Mouse (Mus musculus): ENCODE measurements around the gene Psme3. TPM values are rescaled to one million over a fixed set of nuclear protein-coding genes. Genes with fewer than 3 reads are reported as not detected.
"Not testable (repeated sequence)": the region's sequence is repeated elsewhere in the genome, so short reads cannot be mapped to it uniquely, and the experiment has no call there.

The Psme3 gene
- polyA plus RNA-seq, 1 experiment from 2014 or later, result 111 TPM

DNA sequence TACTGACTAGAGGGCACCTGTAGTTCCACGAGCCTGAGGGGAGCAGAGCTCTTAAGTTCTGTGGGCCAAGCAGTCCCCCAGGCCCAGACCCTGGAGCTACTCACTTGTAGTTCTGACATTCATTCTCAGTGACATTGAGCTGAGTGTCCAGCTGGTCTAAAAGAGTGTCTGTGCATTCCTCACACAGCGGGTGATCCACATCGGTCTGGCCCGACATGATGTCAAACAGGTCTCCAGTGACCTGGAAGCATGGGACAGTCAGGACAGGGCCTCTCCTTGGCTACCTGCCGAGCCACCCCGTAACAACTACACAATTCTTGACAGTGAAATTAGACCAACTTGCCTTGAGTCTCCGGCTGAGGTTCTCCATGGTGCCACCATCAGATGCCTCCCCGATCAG is 20.8 kb upstream of the Psme3 start:
- 97% methylated on average over 8 of the region's 8 CpGs for WGBS (ENCODE audit: missing documents)
- H3K4me3 ChIP-seq (ENCODE audit: inconsistent target), result no peak overlapping the region
- no peak overlapping the region for H3K27ac ChIP-seq
- H3K79me2 ChIP-seq (ENCODE audit: inconsistent target), result peaks cover 54% of the 10 kb centered on the region
- peaks cover 96% of the 10 kb centered on the region for H3K36me3 ChIP-seq (ENCODE audit: inconsistent target)

DNA sequence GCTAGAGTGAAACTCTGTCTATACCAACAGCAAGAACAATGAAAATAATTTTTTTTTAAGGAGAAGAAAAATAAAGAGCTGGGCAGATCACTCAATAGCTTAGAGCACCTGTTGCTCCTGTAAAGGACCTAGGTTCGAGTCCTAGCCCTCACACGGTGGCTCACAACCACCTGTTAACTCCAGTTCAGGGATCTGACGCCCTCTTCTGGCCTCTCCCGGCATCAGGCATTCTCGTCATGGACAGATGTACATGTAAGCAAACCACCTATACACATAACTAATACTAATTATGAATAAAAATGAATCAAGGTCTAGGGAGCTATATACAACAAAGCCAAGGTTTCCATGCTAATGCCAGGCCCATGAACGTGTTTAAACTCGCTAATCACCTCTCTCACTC is 15.1 kb upstream of the Psme3 start:
- peaks cover 40% of the 10 kb centered on the region for H3K36me3 ChIP-seq (ENCODE audit: inconsistent target)
- H3K27ac ChIP-seq, result no peak overlapping the region
- H3K4me3 ChIP-seq (ENCODE audit: inconsistent target), result peak overlapping the region; percentile 100
- H3K79me2 ChIP-seq (ENCODE audit: inconsistent target), result peaks cover 62% of the 10 kb centered on the region
- WGBS (ENCODE audit: missing documents), result 74% methylated on average over 7 of the region's 7 CpGs

DNA sequence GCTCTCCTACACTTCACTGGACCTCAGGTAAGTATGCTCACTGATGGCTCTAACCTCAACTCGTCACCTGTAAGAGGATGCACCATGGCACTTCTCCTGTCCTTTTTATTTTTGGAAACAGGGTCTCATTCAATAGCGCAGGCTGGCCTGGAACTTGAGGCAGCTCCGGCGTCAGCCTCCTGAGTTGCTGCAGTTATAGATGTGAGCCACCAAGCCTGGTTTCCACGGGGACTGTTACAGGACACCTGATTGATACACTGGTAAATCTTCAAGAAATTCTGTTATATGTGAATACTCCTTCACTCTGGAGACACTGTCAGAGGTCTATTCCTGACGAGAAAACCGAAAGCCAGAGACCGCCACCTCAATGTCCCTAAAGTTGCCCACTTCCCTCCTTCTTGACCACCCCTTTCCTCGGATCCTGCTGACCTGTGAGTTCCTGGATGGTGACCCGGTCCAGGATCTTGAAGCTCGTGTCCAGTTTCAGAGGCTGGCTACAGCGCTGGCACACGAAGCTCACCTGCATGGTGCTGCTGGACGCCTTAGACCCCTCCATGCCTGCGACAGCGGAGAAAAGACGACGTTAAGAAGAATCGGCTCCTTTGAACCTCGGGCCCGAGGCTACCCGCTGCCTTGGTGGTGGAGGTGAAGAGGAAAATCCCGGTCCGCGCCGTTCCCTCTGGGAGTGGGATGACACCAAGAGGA is 14.6 kb upstream of the Psme3 start:
- Histone ChIP-seq H3K79me2 (ENCODE audit: inconsistent target) (peaks cover 56% of the 10 kb centered on the region), H3K27ac (peak overlapping the region; percentile 59), H3K36me3 (ENCODE audit: inconsistent target) (peaks cover 36% of the 10 kb centered on the region), H3K4me3 (ENCODE audit: inconsistent target) (peak overlapping the region; percentile 100)
- WGBS (ENCODE audit: missing documents), result 9% methylated on average over 23 of the region's 26 CpGs

DNA sequence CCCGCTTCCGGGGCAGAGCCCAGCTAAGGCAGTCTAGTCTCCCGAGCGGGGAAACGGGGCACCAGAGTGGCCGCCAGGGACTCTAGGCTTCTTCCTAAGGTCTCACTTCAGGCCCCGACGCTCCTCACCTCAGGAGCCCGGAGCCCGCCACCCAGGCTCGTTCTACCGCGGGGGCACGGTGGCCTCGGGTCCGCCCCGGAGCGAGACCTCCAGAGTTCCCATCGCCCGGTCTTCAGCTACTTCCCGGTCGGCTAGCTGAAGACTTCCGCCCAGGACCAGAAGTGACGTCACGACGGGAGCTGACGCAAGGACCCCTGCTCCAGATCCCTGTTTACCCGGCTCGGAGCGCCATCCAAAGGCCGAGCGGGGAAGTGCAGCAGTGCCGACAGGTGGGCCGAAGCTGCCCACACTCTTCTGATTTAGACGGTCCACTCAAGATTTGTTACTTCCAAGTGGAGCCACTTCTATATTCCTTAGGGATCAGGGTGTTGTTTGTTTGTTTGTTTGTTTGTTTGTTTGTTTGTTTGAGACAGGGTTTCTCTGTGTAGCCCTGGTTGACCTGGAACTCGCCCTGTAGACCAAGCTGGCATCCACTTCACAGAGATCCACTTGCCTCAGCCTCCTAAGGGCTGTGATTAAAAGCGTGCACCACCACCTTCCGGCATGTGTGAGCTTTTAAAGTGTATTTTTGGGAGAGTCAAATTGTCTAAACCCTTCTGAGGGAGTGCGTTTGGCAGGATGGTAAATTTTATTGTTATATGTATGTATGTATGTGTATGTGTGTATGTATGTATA is 13.8 kb upstream of the Psme3 start, which contains the start of gene Becn1:
Becn1 (minus strand) TSS at position 283 of the 795 bp plus-strand sequence.
- WGBS (ENCODE audit: missing documents), result 8% methylated on average over 39 of the region's 39 CpGs
- peak within 1 kb of the TSS; percentile 59 for H3K27ac ChIP-seq
- H3K36me3 ChIP-seq (ENCODE audit: inconsistent target), result peaks cover 28% of the 10 kb centered on the region
- peaks cover 49% of the 10 kb centered on the region for H3K79me2 ChIP-seq (ENCODE audit: inconsistent target)
- H3K4me3 ChIP-seq (ENCODE audit: inconsistent target), result peak within 1 kb of the TSS; percentile 100

DNA sequence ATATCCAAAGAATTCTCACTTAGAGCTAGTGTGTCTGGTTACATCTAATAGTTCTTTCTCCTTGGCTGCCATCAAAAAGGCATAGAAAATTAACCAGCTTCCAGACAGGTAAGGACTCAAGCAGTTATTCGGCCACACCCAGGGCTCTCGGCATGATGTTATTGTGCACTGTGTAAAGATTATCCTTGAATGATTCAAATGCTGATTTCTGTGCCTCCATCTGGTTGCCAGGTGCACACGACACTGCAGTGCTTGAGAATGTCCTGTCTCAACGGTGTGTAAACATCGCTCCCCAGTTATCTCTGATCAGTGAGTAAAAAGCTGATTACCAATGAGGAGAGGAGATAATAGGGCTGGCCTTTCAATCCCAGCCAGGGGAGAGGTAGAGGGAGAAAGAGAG is 8.3 kb upstream of the Psme3 start:
- H3K4me3 ChIP-seq (ENCODE audit: inconsistent target), result no peak overlapping the region
- H3K79me2 ChIP-seq (ENCODE audit: inconsistent target), result no peaks in the 10 kb centered on the region
- 61% methylated on average over 5 of the region's 5 CpGs for WGBS (ENCODE audit: missing documents)
- H3K27ac ChIP-seq, result no peak overlapping the region
- no peaks in the 10 kb centered on the region for H3K36me3 ChIP-seq (ENCODE audit: inconsistent target)

DNA sequence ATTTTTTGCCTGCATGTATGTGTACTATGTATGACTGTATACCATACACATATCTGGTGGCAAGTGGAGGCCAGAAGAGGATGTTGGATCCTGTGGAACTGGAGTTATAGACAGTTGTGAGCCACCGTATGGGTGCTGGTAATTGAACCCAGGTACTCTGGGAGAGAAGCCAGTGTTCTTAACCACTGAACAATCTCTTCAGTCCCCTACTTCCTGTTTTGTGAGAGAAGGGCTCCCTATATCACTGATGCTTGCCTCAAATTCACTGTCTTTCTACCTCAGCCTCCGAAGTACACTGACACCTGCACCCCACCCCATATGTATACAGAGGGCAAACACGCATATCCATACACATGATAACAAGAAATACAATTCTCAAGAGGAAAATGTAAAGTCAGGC is 4.9 kb upstream of the Psme3 start:
- whole genome bisulfite sequencing (ENCODE audit: missing documents), result 69% methylated on average over 3 of the region's 3 CpGs
- Histone ChIP-seq H3K36me3 (ENCODE audit: inconsistent target) (no peaks in the 10 kb centered on the region), H3K79me2 (ENCODE audit: inconsistent target) (no peaks in the 10 kb centered on the region), H3K4me3 (ENCODE audit: inconsistent target) (no peak overlapping the region), H3K27ac (no peak overlapping the region)

DNA sequence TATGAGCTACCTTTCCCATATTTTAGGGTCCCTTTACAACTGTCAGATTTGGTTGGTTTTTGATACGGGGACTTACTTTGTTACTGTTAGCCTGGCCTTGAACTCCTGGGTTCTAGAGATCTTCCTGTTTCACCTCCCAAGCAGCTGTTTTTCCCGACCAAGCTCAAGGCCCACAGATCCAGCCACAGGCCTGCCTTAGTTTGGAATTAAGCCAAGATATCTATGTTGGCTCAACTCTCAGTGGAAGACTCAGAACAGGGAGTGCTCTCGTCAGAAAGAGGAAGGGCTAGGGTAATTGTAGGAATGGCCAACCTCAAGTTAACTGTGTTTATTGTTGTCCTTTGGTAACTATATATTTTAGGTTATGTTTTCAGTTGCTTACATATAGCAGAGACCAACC is 3.9 kb upstream of the Psme3 start:
- H3K27ac ChIP-seq, result no peak overlapping the region

DNA sequence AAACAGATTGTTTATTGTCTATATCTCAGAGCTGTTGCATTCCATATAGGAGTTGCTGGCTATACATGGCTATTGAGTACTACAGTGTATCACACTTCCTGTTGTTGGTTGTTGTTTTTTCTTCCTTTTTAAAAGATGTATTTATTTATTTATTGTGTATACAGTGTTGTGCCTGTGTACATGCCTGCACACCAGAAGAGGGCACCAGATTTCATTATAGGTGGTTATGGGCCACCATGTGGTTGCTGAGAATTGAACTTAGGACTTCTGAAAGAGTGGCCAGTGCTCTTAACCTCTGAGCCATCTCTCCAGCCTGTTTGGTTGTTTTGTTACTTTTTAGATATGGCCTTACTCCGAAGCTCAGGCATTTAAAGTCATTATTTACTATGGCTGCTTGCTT is 1.4 kb upstream of the Psme3 start:
- 94% methylated on average over 1 of the region's 1 CpGs for WGBS (ENCODE audit: missing documents)
- Histone ChIP-seq H3K36me3 (ENCODE audit: inconsistent target) (peaks cover 9% of the 10 kb centered on the region), H3K27ac (no peak overlapping the region), H3K79me2 (ENCODE audit: inconsistent target) (peaks cover 31% of the 10 kb centered on the region), H3K4me3 (ENCODE audit: inconsistent target) (no peak overlapping the region)

More for the DNA sequence above, 3.9 kb upstream of the Psme3 start:
- Histone ChIP-seq H3K4me3 (ENCODE audit: inconsistent target) (no peak overlapping the region), H3K79me2 (ENCODE audit: inconsistent target) (peaks cover 10% of the 10 kb centered on the region), H3K36me3 (ENCODE audit: inconsistent target) (no peaks in the 10 kb centered on the region)
- WGBS (ENCODE audit: missing documents), result 51% methylated on average over 3 of the region's 3 CpGs

DNA sequence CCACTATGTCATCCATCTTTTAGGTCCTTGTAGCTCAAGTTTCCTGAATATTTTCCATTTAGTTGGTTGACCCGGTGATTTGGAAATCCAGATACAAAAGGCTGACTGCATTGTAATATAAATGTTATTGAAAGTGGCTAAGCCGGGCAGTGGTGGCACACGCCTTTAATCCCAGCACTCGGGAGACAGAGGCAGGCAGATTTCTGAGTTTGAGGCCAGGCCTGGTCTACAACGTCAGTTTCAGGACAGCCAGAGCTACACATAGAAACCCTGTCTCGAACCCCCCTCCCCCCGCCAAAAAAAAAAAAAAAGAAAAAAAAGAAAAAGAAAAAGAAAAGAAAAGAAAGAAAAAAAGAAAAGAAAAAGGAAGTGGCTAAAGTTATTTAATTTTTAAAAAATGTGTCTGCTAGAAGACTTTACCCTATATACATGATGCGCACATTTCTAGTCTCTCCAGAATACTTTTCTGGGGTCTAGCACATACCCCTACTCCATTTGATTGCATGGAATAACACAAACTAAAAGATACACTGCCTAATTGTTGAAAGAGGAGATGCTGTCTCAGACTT is 847 bp upstream of the Psme3 start:
- H3K27ac ChIP-seq, result peak overlapping the region; percentile 65
- peaks cover 31% of the 10 kb centered on the region for H3K79me2 ChIP-seq (ENCODE audit: inconsistent target)
- H3K36me3 ChIP-seq (ENCODE audit: inconsistent target), result peaks cover 15% of the 10 kb centered on the region
- H3K4me3 ChIP-seq (ENCODE audit: inconsistent target), result peak overlapping the region; percentile 97
- WGBS (ENCODE audit: missing documents), result 91% methylated on average over 5 of the region's 8 CpGs

DNA sequence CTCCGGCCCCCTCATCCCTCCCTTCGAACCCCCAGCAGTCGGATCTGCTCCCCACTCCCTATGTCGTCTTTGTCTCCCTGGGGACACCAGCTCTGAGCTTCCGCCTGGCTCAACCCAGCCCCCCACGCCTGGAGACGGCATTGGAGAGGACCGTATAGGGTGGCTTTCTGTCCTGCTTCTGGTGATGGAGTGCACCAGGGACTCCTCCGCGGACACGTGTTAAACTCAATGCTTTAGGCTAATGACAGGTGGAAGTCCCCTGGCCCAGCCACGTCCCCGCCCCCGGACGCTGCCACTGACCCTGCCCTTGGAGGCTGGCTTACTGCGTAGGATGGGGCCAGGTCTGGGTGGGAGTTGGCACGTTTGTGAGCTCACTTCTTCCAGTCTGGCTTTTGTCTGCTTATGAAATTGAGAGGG is 496 bp downstream of the Psme3 start:
- Histone ChIP-seq H3K36me3 (ENCODE audit: inconsistent target) (peaks cover 29% of the 10 kb centered on the region), H3K79me2 (ENCODE audit: inconsistent target) (peaks cover 31% of the 10 kb centered on the region), H3K4me3 (ENCODE audit: inconsistent target) (peak overlapping the region; percentile 97), H3K27ac (peak overlapping the region; percentile 32)
- 2% methylated on average over 16 of the region's 17 CpGs for WGBS (ENCODE audit: missing documents)

DNA sequence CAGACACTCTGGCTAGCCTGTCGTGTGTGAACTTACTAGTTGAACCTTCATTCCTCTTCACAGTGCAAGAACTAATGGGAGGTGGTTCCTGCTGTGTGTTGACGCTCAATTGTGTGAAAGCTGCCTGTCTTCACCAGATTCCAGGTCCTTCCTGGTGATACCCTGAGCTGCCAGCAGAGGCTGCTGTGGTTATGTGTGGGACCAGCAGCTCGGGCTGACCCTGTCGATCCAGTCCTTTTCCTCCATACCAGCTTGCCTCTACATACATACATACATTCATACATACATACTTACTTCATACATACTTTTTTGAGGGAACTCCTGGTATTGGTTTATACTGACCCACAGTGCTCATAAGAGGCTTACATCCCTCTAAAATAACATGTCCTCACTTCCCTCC is 7.6 kb downstream of the Psme3 start:
- Histone ChIP-seq H3K36me3 (ENCODE audit: inconsistent target) (peaks cover 65% of the 10 kb centered on the region), H3K79me2 (ENCODE audit: inconsistent target) (peaks cover 6% of the 10 kb centered on the region), H3K27ac (no peak overlapping the region), H3K4me3 (ENCODE audit: inconsistent target) (no peak overlapping the region)
- WGBS (ENCODE audit: missing documents), result 34% methylated on average over 4 of the region's 4 CpGs

DNA sequence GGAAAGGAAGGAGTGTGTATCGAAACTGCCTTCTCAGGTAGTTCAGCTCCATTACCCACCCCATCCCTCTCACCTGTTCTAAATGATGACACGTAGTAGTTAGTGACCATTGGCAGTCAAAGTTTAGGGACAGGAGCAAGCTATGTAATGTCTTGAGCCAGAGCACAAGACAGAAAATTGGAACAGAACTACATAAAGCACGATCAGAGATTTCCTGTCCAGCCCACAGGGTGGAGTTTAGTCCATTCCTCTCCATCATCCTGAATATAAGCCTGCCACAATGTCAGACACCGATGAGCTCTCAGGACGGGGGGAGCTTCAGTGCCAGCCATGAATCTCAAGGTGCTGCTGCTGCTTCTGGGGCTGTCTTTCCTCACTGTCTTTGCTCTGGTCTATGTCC is 8.8 kb downstream of the Psme3 start, which contains the start of gene Aoc2:
Aoc2 (plus strand) TSS at position 301 of the 400 bp plus-strand sequence.
- Histone ChIP-seq H3K36me3 (ENCODE audit: inconsistent target) (peaks cover 53% of the 10 kb centered on the region), H3K27ac (no peak within 1 kb of the TSS), H3K4me3 (ENCODE audit: inconsistent target) (no peak within 1 kb of the TSS), H3K79me2 (ENCODE audit: inconsistent target) (no peaks in the 10 kb centered on the region)
- 89% methylated on average over 5 of the region's 5 CpGs for WGBS (ENCODE audit: missing documents)

DNA sequence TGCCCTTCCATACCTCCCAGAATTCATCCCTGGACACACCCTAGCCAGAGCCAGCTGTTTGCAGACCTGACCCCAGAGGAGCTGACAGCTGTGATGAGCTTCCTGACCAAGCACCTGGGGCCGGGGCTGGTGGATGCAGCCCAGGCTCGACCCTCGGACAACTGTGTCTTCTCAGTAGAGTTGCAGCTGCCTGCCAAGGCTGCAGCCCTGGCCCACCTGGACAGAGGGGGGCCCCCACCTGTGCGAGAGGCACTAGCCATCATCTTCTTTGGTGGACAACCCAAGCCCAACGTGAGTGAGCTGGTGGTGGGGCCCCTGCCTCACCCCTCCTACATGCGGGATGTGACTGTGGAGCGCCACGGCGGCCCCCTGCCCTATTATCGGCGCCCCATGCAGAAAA is 9.2 kb downstream of the Psme3 start:
- 96% methylated on average over 9 of the region's 11 CpGs for WGBS (ENCODE audit: missing documents)
- not testable (repeated sequence) for H3K27ac ChIP-seq; H3K79me2 ChIP-seq (ENCODE audit: inconsistent target); H3K4me3 ChIP-seq (ENCODE audit: inconsistent target)
- peaks cover 49% of the 10 kb centered on the region for H3K36me3 ChIP-seq (ENCODE audit: inconsistent target)

DNA sequence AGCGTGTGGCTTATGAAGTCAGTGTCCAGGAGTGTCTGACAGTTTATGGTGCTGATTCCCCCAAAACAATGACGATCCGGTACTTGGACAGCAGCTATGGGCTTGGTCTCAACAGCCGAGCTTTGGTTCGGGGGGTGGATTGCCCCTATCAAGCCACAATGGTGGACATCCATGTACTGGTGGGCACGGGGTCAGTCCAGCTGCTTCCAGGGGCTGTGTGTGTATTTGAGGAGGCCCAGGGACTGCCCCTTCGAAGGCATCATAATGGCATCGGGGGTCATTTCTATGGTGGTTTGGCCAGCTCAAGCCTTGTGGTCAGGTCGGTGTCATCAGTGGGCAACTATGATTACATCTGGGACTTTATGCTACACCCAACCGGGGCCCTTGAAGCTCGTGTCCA is 10.1 kb downstream of the Psme3 start:
- Histone ChIP-seq H3K79me2 (ENCODE audit: inconsistent target) (no peaks in the 10 kb centered on the region), H3K36me3 (ENCODE audit: inconsistent target) (peaks cover 40% of the 10 kb centered on the region), H3K4me3 (ENCODE audit: inconsistent target) (no peak overlapping the region), H3K27ac (no peak overlapping the region)
- WGBS (ENCODE audit: missing documents), result 94% methylated on average over 11 of the region's 11 CpGs

DNA sequence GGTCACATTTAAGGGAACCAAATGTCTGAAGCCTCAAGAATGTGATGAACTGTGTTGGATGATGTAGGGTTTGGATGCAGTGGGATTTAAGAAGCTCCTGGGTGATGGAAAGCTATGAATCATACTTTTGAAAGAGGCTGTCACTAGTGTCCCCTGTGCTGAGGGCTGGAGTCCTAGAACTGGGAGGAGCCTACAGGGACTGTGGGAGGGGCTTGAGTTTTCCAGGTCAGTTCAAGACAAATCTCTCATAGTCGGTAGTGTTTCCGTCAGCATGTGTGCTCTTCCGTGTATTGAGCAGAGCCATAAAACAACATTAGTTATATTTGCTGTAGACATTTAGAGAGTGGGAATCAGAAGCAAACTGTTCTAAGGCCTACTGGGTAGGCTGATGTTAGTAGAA is 11.3 kb downstream of the Psme3 start:
- Histone ChIP-seq H3K36me3 (ENCODE audit: inconsistent target) (peaks cover 28% of the 10 kb centered on the region), H3K4me3 (ENCODE audit: inconsistent target) (no peak overlapping the region), H3K27ac (no peak overlapping the region), H3K79me2 (ENCODE audit: inconsistent target) (no peaks in the 10 kb centered on the region)
- 74% methylated on average over 3 of the region's 3 CpGs for WGBS (ENCODE audit: missing documents)

Data from macrophage (primary cell).